Mouse (Mus musculus): ENCODE measurements at regions not wholly inside any gene's neighbourhood (a gene's known extent, or its start where the extent isn't known, plus 50 kb on each side); places are given as distances from the start of the nearest gene placed in this dataset.

GRCm38 (mm10) chr12:95489374-95489773 lies 202.7 kb upstream of the Flrt2 start:
- TF ChIP-seq CTCF (conservative IDR thresholded peaks at IDR 0.05; ENCODE audit: insufficient read depth, insufficient read length, low read depth, low read length) (no peak), POLR2A (IDR thresholded peaks at IDR 0.05; ENCODE audit: low read depth, low read length) (no peak)

All from kidney, adult 2 months (tissue).